Mouse (Mus musculus): ENCODE results near the gene Fbxo34.

GRCm38 (mm10) chr14:47418666-47418991 is 31.6 kb upstream of the Fbxo34 start:
- TF ChIP-seq GATA1 (IDR thresholded peaks at IDR 0.05; ENCODE audit: borderline replicate concordance, low read length) (no peak), FLI1 (IDR thresholded peaks at IDR 0.05; ENCODE audit: low read length) (no peak)
